Mouse (Mus musculus) activated CD4-positive, CD25-positive, alpha-beta regulatory T cell, adult 4 months (primary cell): ENCODE data around the gene Me1. TPM values are rescaled to one million over a fixed set of nuclear protein-coding genes. Genes with fewer than 3 reads are reported as not detected.

ENCODE experiments used
- polyA plus RNA-seq, 2 experiments: library from polyadenylated mRNA; unstranded; fragments of 100-300 nt; shearing (Covaris generic); gene quantifications; one replicate each; pipeline ENCODE4 v1.2.1; 2017

The Me1 gene
- polyA plus RNA-seq, 2 experiments from 2014 or later = not detected

Other genes starting within 250 kb of the Me1 start
- 1 to 10 TPM; 2.3 to 3.4 TPM for gene Ube2cbp, start 231.0 kb downstream of the Me1 start, polyA plus RNA-seq
- 10 to 100 TPM; 20.3 to 31.1 TPM for gene Dop1a, start 228.8 kb downstream of the Me1 start, polyA plus RNA-seq
- 10 to 100 TPM; 17.3 to 18.7 TPM for gene Pgm3, start 124.1 kb downstream of the Me1 start, polyA plus RNA-seq
- gene Rwdd2a, start 124.0 kb downstream of the Me1 start, polyA plus RNA-seq = 1 to 10 TPM; 4.8 to 5.0 TPM
- not detected for gene Prss35, start 47.7 kb upstream of the Me1 start, polyA plus RNA-seq
- gene Snap91, start 184.7 kb upstream of the Me1 start, polyA plus RNA-seq = not detected